Mouse (Mus musculus) hindbrain, postnatal 0 days (tissue): ENCODE results near the gene Oas1a. TPM values are rescaled to one million over a fixed set of nuclear protein-coding genes. Genes with fewer than 3 reads are reported as not detected.

ENCODE experiments used
- ATAC-seq: fragments of 200-750 bp; cut with Nextera tagmentation; 2 replicates; pipeline ENCODE4 v1.8.0; 2017; ENCODE audit warnings: mild to moderate bottlenecking, moderate TSS enrichment, moderate library complexity
- DNase-seq: peaks from one replicate; pipeline ENCODE4 v3.0.0-alpha.2; 2015; ENCODE audit warnings: low spot score
- H3K27ac ChIP-seq: fragments of 300-500 bp; sonication (generic); 2 replicates; pipeline ENCODE4 v1.5.1; 2014; ENCODE audit warnings: mild to moderate bottlenecking
- H3K27me3 ChIP-seq: fragments of 300-500 bp; sonication (generic); 2 replicates; pipeline ENCODE4 v1.6.1; 2014; ENCODE audit warnings: low read length, mixed read lengths; ENCODE audit not compliant: insufficient read depth
- H3K36me3 ChIP-seq: fragments of 300-500 bp; sonication (generic); 2 replicates; pipeline ENCODE4 v1.6.1; 2014; ENCODE audit warnings: low read length, mixed read lengths; ENCODE audit not compliant: insufficient read depth
- H3K4me1 ChIP-seq: fragments of 300-500 bp; sonication (generic); 2 replicates; pipeline ENCODE4 v1.6.1; 2014; ENCODE audit warnings: antibody characterized with exemption, low read length, mixed read lengths; ENCODE audit not compliant: insufficient read depth
- H3K4me2 ChIP-seq: fragments of 300-500 bp; sonication (generic); 2 replicates; pipeline ENCODE4 v1.6.1; 2014; ENCODE audit warnings: low read depth, mild to moderate bottlenecking, low read length, moderate library complexity, mixed read lengths
- H3K4me3 ChIP-seq: fragments of 300-500 bp; sonication (generic); 2 replicates; pipeline ENCODE4 v1.5.1; 2014; ENCODE audit warnings: low read length
- H3K9ac ChIP-seq: fragments of 300-500 bp; sonication (generic); replicated peaks from 2 replicates; pipeline ENCODE4 v1.6.1; 2014; ENCODE audit warnings: mild to moderate bottlenecking, low read length, moderate library complexity, mixed read lengths
- H3K9me3 ChIP-seq: fragments of 300-500 bp; sonication (generic); 2 replicates; pipeline ENCODE4 v1.6.1; 2016; ENCODE audit warnings: low read length, mixed read lengths
- CTCF ChIP-seq: IDR thresholded peaks from 2 replicates; pipeline ENCODE4 v1.5.1; 2016; ENCODE audit warnings: antibody characterized with exemption, control low read depth, low read depth
- WGBS: fragments of 180-500 bp; shearing (Covaris S2); extraction: QIAGEN DNeasy Blood & Tissue Kit; methylation state at CpG from one replicate; pipeline ENCODE4 v1.1.7; 2014; 5-methylcytosine and 5-hydroxymethylcytosine counted together
- microRNA-seq, 2 experiments: library from miRNA; unstranded; fragments of <30 nt; microRNA quantifications; one replicate each; pipeline ENCODE4; 2016
- polyA plus RNA-seq: library from polyadenylated mRNA; unstranded; fragments of >200 nt; fragmentation: Nextera tagmentation; extraction: Ambion mirVana; gene quantifications from 2 replicates; pipeline ENCODE4 v1.2.1, GENCODE M21; 2015
- total RNA-seq: library from RNA; depleted of rRNA; stranded (reverse); fragments of >200 nt; gene quantifications from 2 replicates; pipeline ENCODE4 v1.2.3, GENCODE M21; 2014; rRNA removed

Oas1a gene
- total and polyA plus RNA-seq, 2 experiments from 2014 or later, result 1.3 to 1.4 TPM

- H3K27me3 ChIP-seq, result no peaks in the 10 kb centered on the region
- H3K36me3 ChIP-seq, result no peaks in the 10 kb centered on the region
- peaks cover 6% of the 10 kb centered on the region; the same call in 1 of the 2 replicates for H3K9me3 ChIP-seq
- TF ChIP-seq CTCF, result no peak
- WGBS, result 78% methylated on average over 2 of the region's 2 CpGs
- no peak overlapping the region for H3K9ac ChIP-seq
- DNase-seq (no peak), ATAC-seq (no peak)
- H3K27ac ChIP-seq, result no peak overlapping the region
- H3K4me3 ChIP-seq, result no peak overlapping the region
- H3K4me1 ChIP-seq, result no peaks in the 10 kb centered on the region
- H3K4me2 ChIP-seq, result no peak overlapping the region
Measured at GRCm38 (mm10) chr5:120859241-120859640, 48.1 kb downstream of the Oas1a start.

GRCm38 (mm10) chr5:120849601-120850136, 57.7 kb downstream of the Oas1a start:
- no peak overlapping the region for H3K4me2 ChIP-seq
- DNase-seq (peak; percentile 47), ATAC-seq (no peak)
- H3K9me3 ChIP-seq, result peaks cover 6% of the 10 kb centered on the region; the same call in 1 of the 2 replicates
- H3K9ac ChIP-seq, result no peak overlapping the region
- H3K4me3 ChIP-seq, result no peak overlapping the region
- no peaks in the 10 kb centered on the region for H3K27me3 ChIP-seq
- peak; percentile 73 for TF ChIP-seq CTCF
- no peaks in the 10 kb centered on the region for H3K4me1 ChIP-seq
- H3K27ac ChIP-seq, result no peak overlapping the region
- WGBS, result 59% methylated on average over 3 of the region's 3 CpGs
- no peaks in the 10 kb centered on the region for H3K36me3 ChIP-seq

GRCm38 (mm10) chr5:120847067-120847466, 60.3 kb downstream of the Oas1a start, which contains the start of gene Oas1f:
TSS of gene Oas1f (plus strand) at chr5:120847367.
- H3K9me3 ChIP-seq, result no peaks in the 10 kb centered on the region
- H3K27ac ChIP-seq, result no peak within 1 kb of the TSS
- no peak for TF ChIP-seq CTCF
- H3K4me1 ChIP-seq, result no peaks in the 10 kb centered on the region
- no peak within 1 kb of the TSS for H3K9ac ChIP-seq
- DNase-seq (no peak), ATAC-seq (no peak)
- H3K4me2 ChIP-seq, result no peak within 1 kb of the TSS
- no peaks in the 10 kb centered on the region for H3K36me3 ChIP-seq
- no peaks in the 10 kb centered on the region for H3K27me3 ChIP-seq
- H3K4me3 ChIP-seq, result no peak within 1 kb of the TSS
- WGBS, result 80% methylated on average over 4 of the region's 4 CpGs

Small RNA genes lying within 50 kb of the gene (microRNA-seq; reads per million reads assigned to microRNA genes)
- gene Gm22907, result 0 reads per million in 2 experiments

Other genes with a start within 250 kb of the Oas1a start
- 230 and 246 TPM in 2 replicates for gene Dtx1, start 195.6 kb downstream of the Oas1a start, total RNA-seq
- gene Dtx1, start 195.6 kb downstream of the Oas1a start, polyA plus RNA-seq, result 51.4 and 52.9 TPM in 2 replicates
- 0.43 and 1.3 TPM in 2 replicates for gene Oas2, start 157.7 kb downstream of the Oas1a start, total RNA-seq
- 0.24 and 0.45 TPM in 2 replicates for gene Oas2, start 157.7 kb downstream of the Oas1a start, polyA plus RNA-seq
- gene Oas3, start 129.9 kb downstream of the Oas1a start, total RNA-seq, result 0.31 and 0.50 TPM in 2 replicates
- 0.43 and 0.58 TPM in 2 replicates for gene Oas3, start 129.9 kb downstream of the Oas1a start, polyA plus RNA-seq
- gene Oas1e, start 112.0 kb downstream of the Oas1a start, total RNA-seq, result 0.26 TPM in 1 of 2 replicates, not detected in the other
- gene Oas1e, start 112.0 kb downstream of the Oas1a start, polyA plus RNA-seq, result 0.42 and 0.90 TPM in 2 replicates
- 0.58 and 1.2 TPM in 2 replicates for gene Oas1c, start 95.0 kb downstream of the Oas1a start, total RNA-seq
- gene Oas1c, start 95.0 kb downstream of the Oas1a start, polyA plus RNA-seq, result 0.61 and 0.64 TPM in 2 replicates
- gene Oas1f, start 60.2 kb downstream of the Oas1a start, total RNA-seq, result not detected in 2 replicates
- not detected in 2 replicates for gene Oas1f, start 60.2 kb downstream of the Oas1a start, polyA plus RNA-seq
- not detected in 2 replicates for gene Oas1h, start 46.1 kb downstream of the Oas1a start, total RNA-seq
- not detected in 2 replicates for gene Oas1h, start 46.1 kb downstream of the Oas1a start, polyA plus RNA-seq
- gene Oas1g, start 19.9 kb downstream of the Oas1a start, total RNA-seq, result 1.4 TPM in 1 of 2 replicates, not detected in the other
- gene Oas1g, start 19.9 kb downstream of the Oas1a start, polyA plus RNA-seq, result 0.26 and 0.44 TPM in 2 replicates
- gene Oas1d, start 7.0 kb upstream of the Oas1a start, total RNA-seq, result 0.16 and 0.50 TPM in 2 replicates
- gene Oas1d, start 7.0 kb upstream of the Oas1a start, polyA plus RNA-seq, result 0.25 and 0.29 TPM in 2 replicates
- 44.3 and 50.7 TPM in 2 replicates for gene Rph3a, start 102.6 kb upstream of the Oas1a start, total RNA-seq
- 35.2 and 39.4 TPM in 2 replicates for gene Rph3a, start 102.6 kb upstream of the Oas1a start, polyA plus RNA-seq